Mouse (Mus musculus): ENCODE data around the gene 1810065E05Rik.

1810065E05Rik gene

DNA sequence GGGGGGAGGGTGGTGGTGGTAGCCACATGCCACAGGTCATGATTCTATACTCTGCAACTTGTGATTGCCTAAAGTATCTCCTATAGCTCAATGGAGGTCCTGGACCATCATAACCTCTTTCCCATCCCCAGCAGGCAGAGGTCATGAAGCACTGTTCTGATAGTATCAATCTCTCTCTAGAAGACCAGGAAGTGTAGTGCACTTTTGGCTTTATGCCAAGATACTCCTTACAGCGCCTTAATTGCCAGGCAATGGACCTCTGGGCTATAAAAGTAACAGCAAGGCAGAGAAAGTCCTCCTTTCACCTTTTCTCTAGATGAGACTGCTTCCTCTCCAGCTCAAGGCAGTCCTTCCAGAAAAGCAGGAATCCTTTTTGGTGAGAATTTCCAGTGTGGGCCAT lies at the start of gene 1810065E05Rik:
TSS of gene 1810065E05Rik (plus strand) at position 297 of the 400 bp plus-strand sequence.
- no peak for DNase-seq

DNA sequence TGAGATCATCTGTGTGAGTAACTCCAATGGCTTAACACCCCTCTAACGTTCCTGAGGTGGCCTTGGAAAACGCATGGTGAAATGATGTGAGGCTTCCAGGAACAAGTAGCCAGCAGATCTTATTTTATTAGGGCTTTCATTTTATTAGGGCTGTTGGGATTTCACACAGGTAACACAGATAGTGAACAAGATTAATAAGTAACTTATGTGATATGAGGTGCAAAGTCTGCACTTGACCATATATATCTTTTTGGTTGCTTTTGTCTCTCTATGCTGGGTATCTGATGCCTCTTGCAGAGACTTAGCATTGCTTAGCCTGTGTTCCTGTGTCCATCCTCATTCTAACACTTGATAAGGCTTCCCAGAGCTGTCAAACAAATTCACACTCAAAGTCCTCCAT lies 43.6 kb upstream of the 1810065E05Rik start:
- no peak for DNase-seq

DNA sequence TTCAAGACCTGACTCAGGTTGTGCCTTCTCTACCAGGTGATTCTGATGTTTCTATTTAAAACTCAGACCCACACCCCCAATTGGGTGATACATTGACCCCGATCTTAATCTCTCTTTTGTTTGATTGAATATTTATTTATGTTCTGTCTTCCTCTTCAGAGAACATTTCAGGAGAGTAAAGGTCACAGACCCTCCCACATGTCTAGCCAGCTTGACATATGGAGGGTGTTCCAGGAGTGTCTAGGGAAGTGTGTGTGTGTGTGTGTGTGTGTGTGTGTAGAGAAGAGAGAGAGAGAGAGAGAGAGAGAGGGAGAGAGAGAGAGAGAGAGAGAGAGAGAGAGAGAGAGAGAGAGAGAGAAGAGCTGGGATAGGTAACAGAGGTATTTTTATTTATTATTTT lies 43.2 kb upstream of the 1810065E05Rik start:
- no peak for DNase-seq

DNA sequence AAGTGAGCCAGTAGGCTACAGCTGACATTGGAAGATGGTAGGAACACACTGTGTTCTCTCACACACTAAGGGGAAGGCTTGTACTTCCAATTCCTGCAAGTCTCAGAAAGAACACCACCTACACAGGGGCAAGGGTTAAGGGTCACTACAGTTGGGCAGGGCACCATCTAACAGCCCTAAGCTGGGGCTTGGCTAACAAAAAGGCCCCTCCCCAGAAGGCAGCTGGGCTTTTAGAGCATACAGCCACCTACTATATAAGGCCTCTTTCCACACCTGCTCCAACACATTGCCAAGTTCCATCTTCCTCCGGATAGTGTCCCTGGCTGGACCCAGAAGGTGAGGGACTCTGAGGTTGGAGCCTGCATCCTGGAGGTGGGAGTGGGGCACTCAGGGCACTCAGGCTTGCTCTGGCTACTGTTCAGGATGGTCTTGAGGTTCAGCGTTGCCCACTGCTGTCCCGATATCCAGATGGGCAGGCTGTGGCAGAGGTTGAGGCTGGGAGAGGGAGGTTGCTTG lies 42.1 kb upstream of the 1810065E05Rik start, which contains the start of gene Lypd8:
TSS of gene Lypd8 (plus strand) at position 281 of the 516 bp plus-strand sequence.
- no peak for DNase-seq

DNA sequence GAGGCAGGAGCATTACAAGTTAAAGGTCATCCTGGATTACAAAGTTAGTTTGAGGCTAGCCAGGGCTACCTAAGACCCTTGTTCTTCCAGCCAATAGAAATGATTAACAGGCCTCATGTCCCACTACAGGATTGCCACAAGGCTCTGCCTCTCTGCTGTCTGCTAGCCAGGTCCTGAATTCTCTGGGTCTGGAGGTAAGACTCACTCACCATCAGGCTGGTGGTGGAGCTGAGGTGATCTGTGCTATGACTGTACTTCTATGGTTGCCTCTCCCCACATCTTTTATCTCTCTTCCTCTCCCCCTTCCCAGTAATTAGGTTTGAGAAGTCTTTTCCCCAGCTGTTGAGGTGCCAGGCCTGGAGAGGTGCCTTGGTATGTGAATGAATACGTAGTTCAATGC lies 41.4 kb upstream of the 1810065E05Rik start:
- no peak for DNase-seq

DNA sequence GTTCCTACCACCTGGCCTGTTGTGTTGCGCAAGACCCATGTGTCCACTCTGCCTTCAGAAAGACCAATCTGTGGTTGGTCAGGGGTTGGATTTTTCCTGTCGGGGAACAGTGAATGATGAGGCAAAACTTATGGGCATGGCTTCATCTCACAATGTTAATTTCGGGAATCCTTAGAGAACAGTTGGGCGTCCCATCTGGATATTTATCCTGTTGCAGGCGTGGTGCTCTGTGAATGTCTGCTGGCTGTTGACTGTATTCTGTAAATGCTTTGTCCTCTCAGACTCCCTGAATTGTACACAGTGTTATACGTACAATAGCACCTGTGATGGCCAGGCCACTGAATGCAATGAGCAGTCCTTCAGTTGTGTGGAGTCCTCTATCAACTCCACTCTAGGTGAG lies 38.4 kb upstream of the 1810065E05Rik start:
- DNase-seq, result no peak

DNA sequence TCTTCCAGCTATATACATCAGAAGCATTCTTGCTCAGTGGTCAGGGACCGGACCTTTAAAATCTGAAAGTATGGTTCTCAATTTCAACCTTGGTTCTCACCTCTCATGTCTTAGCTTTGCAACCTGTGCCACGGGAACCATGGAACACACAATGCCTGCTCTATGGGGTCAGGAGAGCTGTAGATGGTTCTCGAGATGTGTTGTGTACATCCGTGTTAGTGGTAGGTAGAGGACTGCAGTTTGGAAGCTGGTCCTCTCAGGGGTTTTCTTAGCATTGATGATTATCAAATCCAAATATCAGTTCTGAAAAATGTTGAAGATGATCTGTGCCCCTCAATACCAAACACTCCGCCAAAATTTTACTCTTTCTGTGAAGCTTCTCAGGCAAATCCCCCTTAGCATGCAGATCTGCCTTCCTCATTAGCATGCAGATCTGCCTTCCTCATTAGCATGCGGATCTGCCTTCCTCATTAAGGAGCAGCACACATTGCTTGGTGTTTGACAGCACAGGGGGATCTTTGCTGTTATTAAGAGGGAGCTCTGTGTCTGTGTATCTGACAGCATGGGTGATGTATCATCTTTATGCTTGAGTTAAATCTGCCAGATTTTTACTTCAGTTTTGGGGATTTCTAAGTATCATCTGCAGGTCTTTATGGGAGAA lies 20.8 kb upstream of the 1810065E05Rik start:
- no peak for DNase-seq

DNA sequence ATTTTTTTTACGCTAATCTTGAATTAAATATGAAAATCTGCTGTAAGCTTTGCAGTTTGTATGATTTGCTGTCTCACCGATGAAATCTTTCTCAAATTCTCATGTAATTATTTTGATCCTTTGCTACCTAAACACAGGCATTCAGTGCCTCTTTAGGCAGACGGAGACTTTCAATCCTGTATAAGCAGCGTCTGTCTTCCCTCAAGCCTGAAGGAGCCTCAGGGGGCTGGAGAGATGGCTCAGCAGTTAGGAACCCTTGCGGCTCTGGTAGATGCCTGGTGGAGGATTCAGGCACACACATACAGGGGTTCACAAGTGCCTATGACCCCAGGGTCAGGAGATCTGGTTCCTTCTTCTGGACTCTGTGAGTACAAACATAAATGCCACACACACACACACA lies 20.3 kb upstream of the 1810065E05Rik start:
- DNase-seq, result no peak

DNA sequence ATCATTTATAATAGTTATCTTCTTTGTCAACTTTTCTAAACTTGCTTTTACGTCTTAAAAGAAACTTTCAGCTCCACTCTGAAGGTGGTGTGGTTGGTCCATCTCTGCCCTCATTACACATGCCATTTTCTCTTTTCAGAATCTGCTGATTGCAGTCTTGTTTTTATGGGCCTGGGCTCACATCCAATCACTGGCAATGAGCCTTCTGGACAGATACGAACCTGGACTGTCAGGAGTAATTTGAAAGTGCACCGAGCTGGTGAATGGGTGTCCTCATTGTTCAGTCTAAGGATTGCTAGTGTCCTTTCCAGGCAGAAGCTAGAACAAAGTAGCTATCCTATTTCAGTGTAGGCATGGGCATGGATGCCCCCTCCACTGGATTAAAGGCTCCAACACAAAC lies 12.8 kb upstream of the 1810065E05Rik start:
- peak; percentile 6 for DNase-seq

DNA sequence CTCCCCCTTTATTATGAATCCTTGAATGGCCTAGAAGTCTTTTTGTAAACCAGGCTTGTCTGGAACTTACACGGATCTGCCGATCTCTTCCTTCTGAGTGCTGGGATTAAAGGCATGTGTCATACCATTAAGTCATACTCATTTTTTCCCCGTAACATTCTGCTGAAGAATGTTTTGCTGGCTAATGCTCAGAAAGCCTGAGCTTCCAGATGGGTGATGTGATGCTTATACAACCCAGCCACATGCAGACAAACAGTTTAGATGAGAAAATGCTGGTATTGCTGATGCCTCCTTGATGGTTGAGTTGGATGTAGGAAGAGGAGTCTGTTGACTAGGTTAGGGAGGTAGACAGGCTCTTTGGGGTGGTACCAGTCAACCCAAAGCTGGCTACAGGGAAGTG lies 2.6 kb upstream of the 1810065E05Rik start:
- DNase-seq, result no peak

DNA sequence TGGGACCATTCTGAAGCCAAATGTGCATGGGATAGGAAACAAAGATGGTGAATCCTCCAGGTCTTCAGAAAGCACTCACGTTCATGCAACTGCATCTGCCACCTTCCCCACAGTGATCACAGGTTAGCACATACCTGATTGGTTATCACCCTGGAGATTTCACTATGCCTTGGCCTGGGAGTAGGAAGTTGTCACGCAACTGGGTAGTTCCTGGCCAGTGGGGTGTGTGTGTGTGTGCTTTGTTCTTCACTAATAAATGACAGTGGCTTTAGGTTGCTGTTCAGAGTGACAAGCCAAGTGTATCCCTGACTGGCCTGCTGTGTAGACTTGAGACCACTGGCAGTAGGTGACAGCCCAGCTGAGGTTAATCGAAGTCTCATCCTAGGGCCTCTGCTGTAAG lies 11.3 kb downstream of the 1810065E05Rik start, which contains the start of gene Gm12253:
TSS of gene Gm12253 (plus strand) at position 301 of the 400 bp plus-strand sequence.
- no peak for DNase-seq

DNA sequence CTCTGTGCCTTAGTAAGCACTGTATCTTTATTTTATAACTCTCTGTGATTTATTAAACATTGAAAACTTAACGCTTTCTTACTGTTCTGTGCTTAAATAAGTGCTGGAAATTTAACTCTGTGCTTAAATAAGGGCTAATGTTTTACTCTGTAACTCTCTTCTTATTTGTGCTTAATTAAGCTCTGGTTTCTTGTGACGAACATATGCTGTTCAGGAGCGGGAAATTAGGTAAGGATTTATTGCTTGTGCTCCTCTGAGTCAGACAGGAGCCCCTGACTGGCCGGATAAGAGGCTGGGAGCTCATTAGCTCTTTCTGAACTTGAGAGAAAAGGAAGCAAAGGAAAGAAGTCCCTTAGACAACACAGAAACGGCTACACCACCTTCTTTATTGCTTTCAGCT lies 17.0 kb downstream of the 1810065E05Rik start:
- no peak for DNase-seq

DNA sequence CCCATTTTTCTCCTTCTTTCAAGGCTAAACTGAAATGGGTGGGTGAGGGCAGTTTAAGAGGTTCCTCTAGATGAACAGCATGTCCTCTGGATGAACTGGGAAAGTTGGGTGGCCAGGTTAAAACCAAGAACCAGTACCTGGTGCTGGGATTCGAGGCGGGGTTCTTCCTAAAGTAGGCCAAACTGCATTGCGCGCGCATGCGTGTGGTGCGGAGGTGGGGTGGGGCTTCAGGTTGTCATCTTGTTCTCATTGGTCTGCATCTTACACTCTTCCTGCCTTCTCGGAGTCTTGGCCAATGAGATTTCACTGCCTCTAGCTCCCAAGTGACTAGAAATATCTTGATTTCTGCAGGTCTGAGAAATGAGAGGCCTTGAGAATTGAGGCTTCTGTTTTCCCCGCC lies 31.8 kb downstream of the 1810065E05Rik start, which contains the start of gene Lypd9:
TSS of gene Lypd9 (minus strand) at position 165 of the 400 bp plus-strand sequence.
- DNase-seq, result no peak

DNA sequence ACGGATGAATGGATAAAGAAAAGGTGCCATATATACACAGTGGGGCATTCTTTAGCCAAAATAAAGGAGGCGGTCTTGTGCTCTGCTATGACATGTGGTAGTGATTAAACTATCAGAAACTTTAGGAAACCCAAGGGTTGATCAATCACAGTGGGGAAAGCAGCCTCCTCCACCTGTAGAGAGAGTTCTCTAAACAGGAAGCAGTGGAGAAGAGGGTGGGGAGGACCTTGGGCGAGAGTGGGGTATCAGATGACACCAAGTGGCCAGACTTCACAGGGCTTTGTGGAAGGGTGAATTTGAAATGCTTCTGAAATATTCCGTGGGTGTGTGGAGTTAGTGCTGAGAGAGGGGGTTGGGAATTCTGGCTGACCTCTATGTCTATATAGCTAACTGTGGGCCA lies 32.7 kb downstream of the 1810065E05Rik start:
- no peak for DNase-seq

DNA sequence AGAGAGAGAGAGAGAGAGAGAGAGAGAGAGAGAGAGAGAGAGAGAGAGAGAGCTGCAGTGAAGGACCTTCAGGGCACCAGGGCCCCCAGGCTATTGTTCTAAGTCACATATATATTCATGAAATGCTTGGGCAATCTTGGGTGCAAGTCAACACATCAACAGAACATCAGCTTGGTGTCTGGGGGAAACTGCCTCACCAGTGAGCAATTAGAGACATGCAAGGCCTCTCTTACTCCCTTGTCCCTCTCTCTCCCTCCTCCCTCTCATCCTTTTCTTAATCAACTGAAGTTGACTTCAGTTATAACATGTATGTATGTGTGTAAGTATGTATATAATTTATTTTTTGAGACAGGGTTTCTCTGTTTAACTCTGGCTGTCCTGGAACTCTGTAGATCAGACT lies 41.3 kb downstream of the 1810065E05Rik start, which contains the start of gene Olfr30:
TSS of gene Olfr30 (minus strand) at position 101 of the 400 bp plus-strand sequence.
- no peak for DNase-seq
